Mouse (Mus musculus) midbrain, embryonic 13.5 days (tissue): ENCODE data around the gene Asb2. TPM values are rescaled to one million over a fixed set of nuclear protein-coding genes. Genes with fewer than 3 reads are reported as not detected.

Experiments used
- ATAC-seq: fragments of 200-750 bp; cut with Nextera tagmentation; 2 replicates; pipeline ENCODE4 v1.8.0; 2017; ENCODE audit warnings: mild to moderate bottlenecking, moderate TSS enrichment, moderate library complexity
- H3K27ac ChIP-seq: fragments of 300-500 bp; sonication (generic); 2 replicates; pipeline ENCODE4 v1.5.1; 2015; ENCODE audit warnings: inconsistent platforms, mild to moderate bottlenecking, moderate library complexity
- H3K27me3 ChIP-seq: fragments of 300-500 bp; sonication (generic); 2 replicates; pipeline ENCODE4 v1.6.1; 2015; ENCODE audit warnings: mild to moderate bottlenecking, inconsistent platforms
- H3K36me3 ChIP-seq: fragments of 300-500 bp; sonication (generic); 2 replicates; pipeline ENCODE4 v1.6.1; 2015; ENCODE audit warnings: mild to moderate bottlenecking, inconsistent platforms
- H3K4me1 ChIP-seq: fragments of 300-500 bp; sonication (generic); replicated peaks from 2 replicates; pipeline ENCODE4 v1.6.1; 2015; ENCODE audit warnings: inconsistent platforms
- H3K4me2 ChIP-seq: fragments of 300-500 bp; sonication (generic); replicated peaks from 2 replicates; pipeline ENCODE4 v1.6.1; 2015; ENCODE audit warnings: moderate library complexity, mild to moderate bottlenecking, inconsistent platforms
- H3K4me3 ChIP-seq: fragments of 300-500 bp; sonication (generic); replicated peaks from 2 replicates; pipeline ENCODE4 v1.5.1; 2015; ENCODE audit warnings: mild to moderate bottlenecking, inconsistent platforms
- H3K9ac ChIP-seq: fragments of 300-500 bp; sonication (generic); replicated peaks from 2 replicates; pipeline ENCODE4 v1.6.1; 2015; ENCODE audit warnings: mild to moderate bottlenecking, inconsistent platforms
- H3K9me3 ChIP-seq: fragments of 300-500 bp; sonication (generic); 2 replicates; pipeline ENCODE4 v1.6.1; 2016; ENCODE audit warnings: mild to moderate bottlenecking, inconsistent platforms
- WGBS: fragments of 180-500 bp; shearing (Covaris S2); methylation state at CpG from one replicate; pipeline ENCODE4 v1.1.7; 2015; 5-methylcytosine and 5-hydroxymethylcytosine counted together
- polyA plus RNA-seq: library from polyadenylated mRNA; unstranded; fragments of >200 nt; fragmentation: Nextera tagmentation; extraction: Ambion mirVana; gene quantifications from 2 replicates; pipeline ENCODE4 v1.2.1, GENCODE M21; 2015

Gene Asb2
- polyA plus RNA-seq, 1 experiment from 2014 or later: 0.57 TPM

DNA sequence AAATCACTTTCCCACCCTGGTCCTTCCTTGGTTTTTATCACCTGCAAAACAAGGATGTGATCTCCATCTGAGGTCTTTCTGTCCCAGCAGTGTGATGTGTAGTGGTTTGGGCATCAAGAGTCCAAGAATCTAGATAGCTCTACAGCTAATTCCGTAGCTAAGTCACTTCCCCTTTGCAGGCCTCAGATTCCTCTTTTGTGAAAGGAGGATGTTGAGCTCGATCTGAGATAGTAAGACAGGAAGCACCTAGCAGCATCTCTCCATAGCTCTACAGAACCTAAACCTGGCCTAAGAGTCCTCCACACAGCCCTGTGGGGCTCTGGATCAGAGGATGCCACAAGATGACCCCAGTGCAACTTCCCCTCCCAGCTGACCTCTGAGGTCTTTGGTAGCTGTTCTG, 22.9 kb downstream of the Asb2 start:
- WGBS: 91% methylated on average over 2 of the region's 2 CpGs

GRCm38 (mm10) chr12:103331491-103331890, 24.3 kb downstream of the Asb2 start:
- Histone ChIP-seq H3K4me2 (no peak overlapping the region), H3K9ac (no peak overlapping the region), H3K4me1 (peaks cover 20% of the 10 kb centered on the region), H3K27ac (no peak overlapping the region), H3K27me3 (peaks cover 7% of the 10 kb centered on the region; the same call in 1 of the 2 replicates), H3K9me3 (no peaks in the 10 kb centered on the region), H3K4me3 (no peak overlapping the region), H3K36me3 (no peaks in the 10 kb centered on the region)
- ATAC-seq: no peak
- 69% methylated on average over 4 of the region's 4 CpGs for WGBS

More for the DNA sequence above, 22.9 kb downstream of the Asb2 start:
- H3K4me3 ChIP-seq: no peak overlapping the region
- no peak for ATAC-seq
- no peaks in the 10 kb centered on the region for H3K9me3 ChIP-seq
- no peak overlapping the region for H3K27ac ChIP-seq
- H3K36me3 ChIP-seq: no peaks in the 10 kb centered on the region
- no peak overlapping the region for H3K9ac ChIP-seq
- H3K4me1 ChIP-seq: peaks cover 16% of the 10 kb centered on the region
- H3K4me2 ChIP-seq: no peak overlapping the region
- peaks cover 7% of the 10 kb centered on the region; the same call in 1 of the 2 replicates for H3K27me3 ChIP-seq

GRCm38 (mm10) chr12:103328448-103329191, 27.2 kb downstream of the Asb2 start:
- ATAC-seq: no peak
- H3K4me1 ChIP-seq: peaks cover 16% of the 10 kb centered on the region
- H3K27me3 ChIP-seq: peaks cover 21% of the 10 kb centered on the region
- H3K9me3 ChIP-seq: no peaks in the 10 kb centered on the region
- H3K4me2 ChIP-seq: no peak overlapping the region
- H3K27ac ChIP-seq: no peak overlapping the region
- no peaks in the 10 kb centered on the region for H3K36me3 ChIP-seq
- H3K9ac ChIP-seq: no peak overlapping the region
- H3K4me3 ChIP-seq: no peak overlapping the region
- WGBS: 69% methylated on average over 7 of the region's 7 CpGs

DNA sequence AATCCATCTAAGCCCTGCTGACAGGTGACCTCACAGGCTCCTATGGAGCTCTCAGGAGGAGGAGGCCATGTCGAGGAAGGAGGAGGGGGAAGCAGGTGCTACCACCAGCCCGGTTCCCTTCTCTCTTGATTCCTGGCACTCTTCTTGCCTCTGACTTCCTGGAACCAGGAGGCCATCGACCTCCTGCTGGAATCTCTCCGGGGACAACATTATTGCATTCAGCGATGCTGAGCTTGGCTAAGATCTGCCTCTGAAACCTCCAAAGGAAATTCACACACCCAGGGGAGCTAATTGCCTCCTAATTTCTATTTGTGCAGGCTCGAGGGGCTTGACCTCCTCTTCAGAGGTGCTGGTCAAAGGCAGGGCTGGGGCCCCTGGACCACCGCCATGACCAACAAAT, 28.7 kb downstream of the Asb2 start:
- 21% methylated on average over 7 of the region's 7 CpGs for WGBS
- no peak for ATAC-seq
- H3K27me3 ChIP-seq: peaks cover 28% of the 10 kb centered on the region

DNA sequence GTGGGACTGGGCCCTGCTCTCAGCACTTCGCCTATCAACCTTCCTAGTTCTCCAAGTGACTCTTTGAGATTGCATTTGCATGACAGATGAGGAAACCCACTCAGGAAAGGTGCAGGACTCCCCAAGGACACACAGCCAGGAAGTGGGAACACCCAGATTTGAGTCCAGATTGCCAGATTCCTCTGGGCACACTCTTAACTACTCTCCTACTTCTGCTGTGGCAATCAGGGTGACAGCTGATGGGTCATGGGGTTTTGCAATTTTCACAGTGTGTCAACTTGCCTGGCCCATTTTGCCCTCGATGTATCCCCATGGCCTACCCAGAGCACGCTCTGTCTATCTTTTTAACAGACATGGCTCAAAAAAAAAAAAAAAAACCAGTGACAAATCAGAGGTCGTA, 29.2 kb downstream of the Asb2 start:
- Histone ChIP-seq H3K9ac (no peak overlapping the region), H3K27ac (no peak overlapping the region), H3K27me3 (peaks cover 28% of the 10 kb centered on the region), H3K36me3 (no peaks in the 10 kb centered on the region), H3K4me2 (no peak overlapping the region), H3K4me3 (no peak overlapping the region), H3K9me3 (no peaks in the 10 kb centered on the region), H3K4me1 (peaks cover 16% of the 10 kb centered on the region)
- 70% methylated on average over 4 of the region's 4 CpGs for WGBS
- no peak for ATAC-seq

More for the DNA sequence above, 28.7 kb downstream of the Asb2 start:
- Histone ChIP-seq H3K9me3 (no peaks in the 10 kb centered on the region), H3K4me2 (no peak overlapping the region), H3K9ac (no peak overlapping the region), H3K4me1 (peaks cover 16% of the 10 kb centered on the region), H3K36me3 (no peaks in the 10 kb centered on the region), H3K4me3 (no peak overlapping the region), H3K27ac (no peak overlapping the region)

DNA sequence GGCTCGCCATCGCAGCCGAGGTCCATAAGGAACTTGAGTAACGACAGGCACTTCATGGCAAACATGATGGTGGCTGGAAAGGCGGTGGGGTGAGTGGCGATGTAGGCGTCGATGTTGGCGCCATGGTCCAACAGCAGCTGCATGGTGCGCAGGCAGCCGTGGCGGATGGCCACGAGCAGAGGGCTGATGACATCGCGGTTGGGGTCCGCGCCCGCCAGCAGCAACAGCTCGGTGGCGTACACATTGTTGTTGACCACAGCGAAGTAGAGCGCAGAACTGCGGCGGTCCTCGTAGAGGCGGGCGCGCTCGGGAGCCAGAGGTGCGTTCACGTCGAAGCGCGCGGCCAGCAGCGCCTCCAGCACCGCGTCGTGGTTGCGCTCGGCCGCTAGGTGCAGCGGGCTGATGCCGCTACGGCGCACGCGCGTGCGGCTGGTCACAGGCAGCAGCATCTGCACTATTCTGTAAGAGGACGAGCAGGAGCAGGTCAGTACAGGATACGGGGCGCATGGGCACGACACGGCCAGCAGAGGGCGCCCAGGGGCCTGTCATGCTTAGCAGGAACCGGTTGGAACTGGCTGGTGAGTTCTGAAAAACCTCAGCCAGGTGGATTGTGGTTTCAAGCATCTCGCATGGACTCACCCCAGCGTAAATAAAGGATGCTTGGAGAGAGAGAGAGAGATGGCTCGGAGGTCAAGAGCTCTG, 30.5 kb downstream of the Asb2 start:
- WGBS: 8% methylated on average over 60 of the region's 60 CpGs
- Histone ChIP-seq H3K4me1 (peaks cover 16% of the 10 kb centered on the region), H3K27me3 (peaks cover 32% of the 10 kb centered on the region), H3K4me3 (peak overlapping the region; percentile 42), H3K4me2 (peak overlapping the region; percentile 56), H3K27ac (no peak overlapping the region), H3K9me3 (no peaks in the 10 kb centered on the region), H3K36me3 (no peaks in the 10 kb centered on the region), H3K9ac (0 out of 2 replicates have a peak overlapping the region, but pooled peaks have one; percentile 37)
- ATAC-seq: peak; percentile 98

GRCm38 (mm10) chr12:103322801-103323200, 33.0 kb downstream of the Asb2 start:
- H3K9me3 ChIP-seq: no peaks in the 10 kb centered on the region
- peaks cover 10% of the 10 kb centered on the region for H3K4me1 ChIP-seq
- H3K27ac ChIP-seq: no peak overlapping the region
- H3K4me3 ChIP-seq: no peak overlapping the region
- WGBS: 35% methylated on average over 3 of the region's 3 CpGs
- H3K36me3 ChIP-seq: no peaks in the 10 kb centered on the region
- H3K4me2 ChIP-seq: no peak overlapping the region
- ATAC-seq: no peak; the same call in 1 of the 2 replicates
- peaks cover 28% of the 10 kb centered on the region for H3K27me3 ChIP-seq
- H3K9ac ChIP-seq: no peak overlapping the region

- Histone ChIP-seq H3K9ac (peak overlapping the region; percentile 53), H3K27ac (peak overlapping the region; percentile 89), H3K27me3 (peaks cover 10% of the 10 kb centered on the region; the same call in 1 of the 2 replicates), H3K4me3 (peak overlapping the region; percentile 42), H3K4me2 (peak overlapping the region; percentile 64), H3K9me3 (no peaks in the 10 kb centered on the region), H3K4me1 (peaks cover 68% of the 10 kb centered on the region), H3K36me3 (no peaks in the 10 kb centered on the region)
- ATAC-seq: no peak
- 15% methylated on average over 20 of the region's 20 CpGs for WGBS
Measured at GRCm38 (mm10) chr12:103315831-103316545, 39.8 kb downstream of the Asb2 start.

DNA sequence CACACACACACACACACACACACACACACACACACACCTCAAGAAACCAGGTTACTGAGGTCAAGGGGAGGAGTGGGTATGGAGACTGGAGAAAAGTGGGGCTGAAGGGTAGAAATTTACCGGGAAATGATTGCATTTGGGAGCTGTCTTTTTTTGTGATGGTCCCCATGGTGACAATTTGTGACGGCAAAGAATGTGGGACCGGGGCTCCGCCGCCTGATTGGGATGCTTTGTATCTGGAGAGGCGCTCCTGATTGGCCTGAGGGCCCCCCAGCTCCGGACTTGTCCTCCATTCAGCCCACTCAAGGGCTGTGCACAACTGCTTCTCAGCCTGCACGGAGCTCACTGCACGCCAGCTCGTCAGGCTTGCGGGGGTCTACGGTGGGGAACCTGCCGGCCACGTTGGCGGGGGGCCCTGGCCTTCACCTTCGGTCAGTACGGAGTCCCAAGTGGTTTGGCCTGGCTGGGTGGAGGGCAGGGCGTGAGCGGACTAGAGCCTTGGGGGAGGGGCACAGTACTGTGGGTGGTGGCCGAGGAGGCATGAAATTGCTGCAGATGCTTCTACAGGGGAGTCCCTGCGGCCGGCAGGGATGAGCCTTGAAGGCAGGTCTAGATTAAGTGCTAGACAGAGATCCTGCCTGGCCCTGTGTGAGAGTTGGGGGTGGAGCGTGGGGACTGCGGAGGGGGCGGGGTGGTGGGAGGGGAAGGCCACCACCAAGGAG, 41.0 kb downstream of the Asb2 start:
- peak overlapping the region; percentile 89 for H3K27ac ChIP-seq
- H3K4me3 ChIP-seq: peak overlapping the region; percentile 42
- H3K9me3 ChIP-seq: no peaks in the 10 kb centered on the region
- peak overlapping the region; percentile 64 for H3K4me2 ChIP-seq
- peak; percentile 84 for ATAC-seq
- WGBS: under 1% methylated on average over 25 of the region's 25 CpGs
- H3K27me3 ChIP-seq: peaks cover 11% of the 10 kb centered on the region; the same call in 1 of the 2 replicates
- H3K9ac ChIP-seq: peak overlapping the region; percentile 61
- H3K36me3 ChIP-seq: no peaks in the 10 kb centered on the region
- H3K4me1 ChIP-seq: peaks cover 69% of the 10 kb centered on the region

GRCm38 (mm10) chr12:103313871-103314639, 41.7 kb downstream of the Asb2 start:
- peak; percentile 73 for ATAC-seq
- H3K9me3 ChIP-seq: 0 out of 2 replicates have a peak, but pooled peaks cover 3% of the 10 kb centered on the region
- peak overlapping the region; percentile 64 for H3K4me2 ChIP-seq
- 7% methylated on average over 21 of the region's 21 CpGs for WGBS
- peaks cover 69% of the 10 kb centered on the region for H3K4me1 ChIP-seq
- H3K36me3 ChIP-seq: no peaks in the 10 kb centered on the region
- peak overlapping the region; percentile 89 for H3K27ac ChIP-seq
- peaks cover 11% of the 10 kb centered on the region; the same call in 1 of the 2 replicates for H3K27me3 ChIP-seq
- H3K9ac ChIP-seq: peak overlapping the region; percentile 36; the same call in 1 of the 2 replicates
- H3K4me3 ChIP-seq: peak overlapping the region; percentile 42

GRCm38 (mm10) chr12:103313274-103313673, 42.5 kb downstream of the Asb2 start:
- WGBS: 38% methylated on average over 6 of the region's 6 CpGs
- Histone ChIP-seq H3K9ac (peak overlapping the region; percentile 36), H3K4me1 (peaks cover 69% of the 10 kb centered on the region), H3K4me3 (peak overlapping the region; percentile 42), H3K36me3 (no peaks in the 10 kb centered on the region), H3K27me3 (peaks cover 11% of the 10 kb centered on the region; the same call in 1 of the 2 replicates), H3K9me3 (0 out of 2 replicates have a peak, but pooled peaks cover 3% of the 10 kb centered on the region), H3K4me2 (peak overlapping the region; percentile 64), H3K27ac (peak overlapping the region; percentile 89)
- no peak for ATAC-seq
